Mouse (Mus musculus): Measurements from ENCODE around the gene Mief1.

- TF ChIP-seq GATA1 (IDR thresholded peaks at IDR 0.05; ENCODE audit: borderline replicate concordance, low read length), result no peak
- no peak for TF ChIP-seq FLI1 (IDR thresholded peaks at IDR 0.05; ENCODE audit: low read length)
Observed at GRCm38 (mm10) chr15:80223751-80224150, 10.1 kb upstream of the Mief1 start.
